Mouse (Mus musculus) olfactory bulb, adult 2 months (tissue): ENCODE measurements around the gene Nup62.

Experiments used
- CTCF ChIP-seq: fragments of 200-500 bp; IDR thresholded peaks from 2 replicates; pipeline ENCODE4 v1.5.1; 2012; ENCODE audit warnings: low read depth, mild to moderate bottlenecking, low read length, moderate library complexity; ENCODE audit not compliant: insufficient read depth
- POLR2A ChIP-seq: fragments of 200-500 bp; IDR thresholded peaks from 2 replicates; pipeline ENCODE4 v1.6.1; 2012; ENCODE audit warnings: mild to moderate bottlenecking, low read depth, low read length, moderate library complexity; ENCODE audit not compliant: insufficient read depth

GRCm38 (mm10) chr7:44776849-44777498, 38.9 kb upstream of the Nup62 start:
- no peak for TF ChIP-seq CTCF
- no peak for TF ChIP-seq POLR2A
